Mouse (Mus musculus): ENCODE results near the gene Gyg.

Gene Gyg

GRCm38 (mm10) chr3:20154531-20155367 lies at the start of gene Gyg:
Gyg (minus strand) TSS chr3:20155317.
- peak; percentile 44 to 78 for DNase-seq (ENCODE audit: low spot score in 2 of 2)

GRCm38 (mm10) chr3:20198869-20199268 lies 43.8 kb upstream of the Gyg start:
- DNase-seq (ENCODE audit: low spot score in 2 of 2) = peak; percentile 31 to 78

GRCm38 (mm10) chr3:20197878-20198277 lies 42.8 kb upstream of the Gyg start:
- no peak for DNase-seq (ENCODE audit: low spot score in 2 of 2)

GRCm38 (mm10) chr3:20188976-20189675 lies 34.0 kb upstream of the Gyg start:
- no peak for DNase-seq (ENCODE audit: low spot score in 2 of 2)

GRCm38 (mm10) chr3:20172394-20172793 lies 17.3 kb upstream of the Gyg start:
- no peak for DNase-seq (ENCODE audit: low spot score in 2 of 2)

- no peak for DNase-seq (ENCODE audit: low spot score in 2 of 2)
Observed at GRCm38 (mm10) chr3:20167487-20167886, 12.4 kb upstream of the Gyg start.

GRCm38 (mm10) chr3:20155476-20155875 lies 359 bp upstream of the Gyg start:
- DNase-seq (ENCODE audit: low spot score in 2 of 2) = no peak

- no peak for DNase-seq (ENCODE audit: low spot score in 2 of 2)
Observed at GRCm38 (mm10) chr3:20151651-20152050, 3.5 kb downstream of the Gyg start.

GRCm38 (mm10) chr3:20150511-20150910 lies 4.6 kb downstream of the Gyg start:
- DNase-seq (ENCODE audit: low spot score in 2 of 2) = no peak

- no peak for DNase-seq (ENCODE audit: low spot score in 2 of 2)
Observed at GRCm38 (mm10) chr3:20147647-20148046, 7.5 kb downstream of the Gyg start.

- DNase-seq (ENCODE audit: low spot score in 2 of 2) = no peak
Observed at GRCm38 (mm10) chr3:20146884-20147395, 8.2 kb downstream of the Gyg start.

GRCm38 (mm10) chr3:20145696-20146113 lies 9.4 kb downstream of the Gyg start:
- DNase-seq (ENCODE audit: low spot score in 2 of 2) = no peak

GRCm38 (mm10) chr3:20144401-20144800 lies 10.7 kb downstream of the Gyg start:
- no peak for DNase-seq (ENCODE audit: low spot score in 2 of 2)

- no peak for DNase-seq (ENCODE audit: low spot score in 2 of 2)
Observed at GRCm38 (mm10) chr3:20143726-20144125, 11.4 kb downstream of the Gyg start.

GRCm38 (mm10) chr3:20142576-20142975 lies 12.5 kb downstream of the Gyg start:
- DNase-seq (ENCODE audit: low spot score in 2 of 2) = no peak

- no peak for DNase-seq (ENCODE audit: low spot score in 2 of 2)
Observed at GRCm38 (mm10) chr3:20142101-20142500, 13.0 kb downstream of the Gyg start.

GRCm38 (mm10) chr3:20141679-20142078 lies 13.4 kb downstream of the Gyg start:
- DNase-seq (ENCODE audit: low spot score in 2 of 2) = no peak

GRCm38 (mm10) chr3:20141240-20141639 lies 13.9 kb downstream of the Gyg start:
- DNase-seq (ENCODE audit: low spot score in 2 of 2) = no peak

GRCm38 (mm10) chr3:20136868-20137581 lies 18.1 kb downstream of the Gyg start:
- DNase-seq (ENCODE audit: low spot score in 2 of 2) = no peak

- DNase-seq (ENCODE audit: low spot score in 2 of 2) = no peak
Observed at GRCm38 (mm10) chr3:20134545-20134944, 20.6 kb downstream of the Gyg start.

- no peak for DNase-seq (ENCODE audit: low spot score in 2 of 2)
Observed at GRCm38 (mm10) chr3:20133745-20134144, 21.4 kb downstream of the Gyg start.

- peak in 1 of 2 experiments; percentile 4 for DNase-seq (ENCODE audit: low spot score in 2 of 2)
Observed at GRCm38 (mm10) chr3:20132731-20133130, 22.4 kb downstream of the Gyg start.
